Mouse (Mus musculus): ENCODE results near the gene Gm38431.

The Gm38431 gene

DNA sequence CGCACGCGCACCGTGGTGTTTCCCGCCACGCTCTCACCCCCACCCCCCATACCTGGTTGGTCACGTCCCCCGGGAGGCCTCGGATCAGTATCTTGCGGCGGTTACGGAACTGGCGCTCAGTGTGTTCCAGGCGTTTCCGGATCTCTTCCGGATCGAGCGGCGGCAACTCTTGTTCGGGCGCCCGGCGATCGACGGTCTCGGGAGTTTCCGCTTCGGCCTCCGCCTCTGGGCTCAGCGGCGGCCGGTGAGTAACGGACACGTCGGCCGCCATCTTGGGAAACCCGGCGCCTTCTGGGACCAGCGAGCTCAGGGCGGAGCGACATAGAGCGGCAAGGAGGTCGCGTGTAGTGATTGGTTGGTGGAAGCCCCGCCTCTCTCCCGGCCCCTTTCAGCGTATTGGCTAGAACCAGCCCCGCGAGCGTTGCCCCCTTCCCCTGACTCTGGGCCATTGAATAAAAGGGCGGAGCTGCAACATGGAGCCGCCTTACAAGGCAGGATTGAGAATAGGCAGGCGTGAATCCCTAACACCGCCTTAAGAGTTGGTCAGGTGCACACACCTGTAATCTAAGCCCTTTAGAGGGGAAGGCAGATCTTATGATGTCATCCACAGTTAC lies at the start of gene Gm38431, which contains the start of gene Raver1:
Gene Gm38431 (minus strand): TSS at position 291 of the 614 bp plus-strand sequence.
Gene Raver1 (minus strand): TSS at position 302 of the 614 bp plus-strand sequence.
- peak; percentile 99 for DNase-seq (ENCODE audit: low spot score)

- no peak for DNase-seq (ENCODE audit: low spot score)
Observed at GRCm38 (mm10) chr9:21138386-21138785, 46.6 kb upstream of the Gm38431 start.

DNA sequence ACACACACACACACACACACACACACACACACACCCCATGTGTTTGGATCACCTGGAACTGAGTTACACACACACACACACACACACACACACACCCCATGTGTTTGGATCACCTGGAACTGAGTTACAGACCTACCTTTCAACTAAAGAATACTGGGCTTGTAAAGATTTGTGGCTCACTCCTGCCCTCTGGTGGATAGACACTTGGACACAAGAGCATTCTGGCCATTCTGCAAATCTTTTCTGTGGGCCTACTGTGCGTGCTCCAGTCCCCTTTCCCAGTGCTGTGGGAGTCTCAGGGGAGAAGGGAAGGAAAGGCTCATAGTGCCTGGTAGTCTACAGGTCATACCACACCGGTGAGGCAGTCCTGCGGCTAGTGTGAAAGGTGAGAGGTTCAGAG lies 45.4 kb upstream of the Gm38431 start:
- DNase-seq (ENCODE audit: low spot score) = no peak

DNA sequence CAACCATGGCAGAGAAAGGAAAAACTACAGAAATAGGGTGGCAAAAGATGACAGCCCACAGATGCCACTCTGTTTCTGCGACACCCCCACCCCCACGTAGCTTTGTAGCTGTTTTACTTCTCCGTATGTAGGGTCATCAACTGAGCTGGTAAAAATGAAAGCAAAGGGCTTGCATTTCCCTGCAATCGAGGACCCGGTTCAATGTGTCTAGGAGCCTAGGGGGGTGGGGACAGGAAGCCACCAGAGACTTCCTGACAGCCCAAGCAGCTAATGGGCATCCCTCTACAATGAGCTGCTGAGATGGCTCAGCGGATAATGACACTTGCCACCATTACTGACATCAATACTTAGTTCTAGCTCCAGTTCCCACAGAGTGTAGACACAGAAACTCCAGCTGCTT lies 44.6 kb upstream of the Gm38431 start:
- no peak for DNase-seq (ENCODE audit: low spot score)

DNA sequence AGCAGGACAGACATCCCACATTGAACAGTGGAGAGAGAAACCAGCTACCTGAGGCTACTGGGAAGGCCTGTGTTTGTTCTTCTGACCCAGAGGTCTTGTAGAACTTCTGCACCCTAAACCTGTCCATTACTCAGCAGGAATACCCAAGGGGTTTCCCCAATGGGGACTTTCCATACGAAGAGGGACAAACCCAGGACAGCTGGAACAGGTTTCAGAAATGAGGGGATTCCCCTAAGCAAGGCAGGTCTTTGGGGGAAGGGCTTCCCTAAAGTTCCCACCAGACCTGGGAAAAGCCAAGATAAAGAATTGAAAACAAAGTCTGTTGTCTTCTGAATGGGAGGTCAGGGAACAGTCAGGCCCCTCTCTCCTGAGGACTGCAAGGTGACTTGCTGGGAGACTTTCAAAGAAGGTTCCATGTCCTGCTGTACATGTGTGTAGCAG lies 44.2 kb upstream of the Gm38431 start:
- no peak for DNase-seq (ENCODE audit: low spot score)

GRCm38 (mm10) chr9:21135329-21135890 lies 43.6 kb upstream of the Gm38431 start:
- no peak for DNase-seq (ENCODE audit: low spot score)

DNA sequence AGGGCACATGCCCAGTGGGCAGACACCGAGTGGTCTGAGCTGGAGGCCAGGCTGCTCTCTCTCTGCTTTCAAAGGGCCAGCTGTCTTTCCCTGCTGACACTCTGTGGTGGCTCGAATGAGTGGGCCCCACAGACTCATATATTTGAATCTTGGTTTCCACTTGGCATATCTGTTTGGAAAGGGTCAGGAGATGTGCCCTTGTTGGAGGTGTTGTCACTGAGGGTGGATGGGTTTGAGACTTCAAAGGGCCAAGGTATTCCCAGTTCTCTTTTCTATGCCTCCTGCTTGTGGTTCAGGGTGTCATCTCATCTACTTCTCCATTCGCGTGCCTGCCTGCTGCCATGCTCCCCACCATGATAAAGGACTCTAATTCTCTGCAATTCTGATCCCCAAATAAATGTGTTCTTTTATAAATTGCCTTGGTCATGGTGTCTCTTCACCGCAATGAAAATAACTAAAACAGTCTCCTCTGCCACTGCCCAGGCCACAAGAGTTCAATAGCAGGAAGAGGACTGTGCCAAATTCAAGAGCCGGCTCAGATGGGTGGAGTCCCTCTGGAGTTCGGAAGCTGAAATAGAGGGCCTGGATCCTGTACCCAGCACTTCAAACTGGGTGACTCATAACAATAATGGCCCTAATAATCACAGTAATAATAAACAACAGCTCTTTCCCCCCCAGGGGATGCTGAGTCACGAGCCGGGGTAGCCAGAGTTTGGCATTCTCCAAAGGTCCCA lies 43.0 kb upstream of the Gm38431 start:
- no peak for DNase-seq (ENCODE audit: low spot score)

DNA sequence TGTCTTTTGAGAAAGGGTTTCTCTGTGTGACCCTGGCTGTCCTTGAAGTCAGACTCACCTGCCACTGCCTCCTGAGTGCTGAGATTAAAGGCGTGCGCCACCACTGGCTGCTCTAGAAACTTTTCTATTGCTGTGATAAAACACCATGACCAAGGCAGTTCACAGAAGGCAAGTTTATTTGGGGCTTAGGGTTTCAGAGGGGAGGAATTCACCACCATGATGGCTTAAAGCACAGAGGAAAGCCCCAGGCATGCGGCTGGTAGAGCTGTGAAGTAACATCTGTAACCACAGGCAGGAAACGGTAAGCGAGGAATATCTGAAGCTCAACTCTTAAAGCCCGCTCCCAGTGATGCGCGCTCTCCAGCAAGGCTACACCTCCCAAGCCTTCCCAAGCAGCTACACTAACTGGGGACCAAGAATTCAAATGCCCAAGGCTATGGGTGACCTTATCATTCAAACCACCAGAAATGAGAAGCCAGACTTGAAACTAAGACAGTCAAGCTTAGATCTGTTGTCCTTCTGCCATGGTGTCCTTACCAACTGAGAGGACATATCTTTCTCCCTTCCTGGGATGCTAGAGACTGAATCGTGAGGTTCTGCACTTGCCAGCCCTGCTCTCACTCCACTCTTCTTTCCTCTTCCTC lies 41.4 kb upstream of the Gm38431 start:
- DNase-seq (ENCODE audit: low spot score) = no peak

- no peak for DNase-seq (ENCODE audit: low spot score)
Observed at GRCm38 (mm10) chr9:21132102-21132775, 40.4 kb upstream of the Gm38431 start.

GRCm38 (mm10) chr9:21131059-21131956 lies 39.5 kb upstream of the Gm38431 start, which contains the start of gene Tyk2:
Gene Tyk2 (minus strand): TSS chr9:21131243.
- DNase-seq (ENCODE audit: low spot score) = peak; percentile 94

DNA sequence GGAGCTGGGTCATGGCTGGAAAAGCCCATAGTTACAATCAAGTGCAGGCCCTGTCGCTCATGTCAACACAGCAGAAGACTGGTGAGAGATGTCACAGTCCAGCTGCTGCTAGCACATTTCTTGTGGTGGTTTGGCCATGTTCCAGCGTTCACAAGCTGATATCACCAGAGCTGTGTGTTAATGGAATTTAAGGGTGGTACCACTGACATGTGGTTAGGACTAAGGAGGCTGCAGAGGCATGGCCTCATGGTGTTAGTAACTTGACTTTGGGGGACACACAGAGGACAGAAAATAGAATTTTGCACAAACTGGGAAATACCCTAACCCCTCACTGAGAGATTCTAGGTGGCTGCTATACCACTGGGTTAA lies 34.4 kb upstream of the Gm38431 start:
- no peak for DNase-seq (ENCODE audit: low spot score)

- DNase-seq (ENCODE audit: low spot score) = no peak
Observed at GRCm38 (mm10) chr9:21125502-21126258, 33.9 kb upstream of the Gm38431 start.

GRCm38 (mm10) chr9:21124837-21125236 lies 33.0 kb upstream of the Gm38431 start:
- DNase-seq (ENCODE audit: low spot score) = no peak

DNA sequence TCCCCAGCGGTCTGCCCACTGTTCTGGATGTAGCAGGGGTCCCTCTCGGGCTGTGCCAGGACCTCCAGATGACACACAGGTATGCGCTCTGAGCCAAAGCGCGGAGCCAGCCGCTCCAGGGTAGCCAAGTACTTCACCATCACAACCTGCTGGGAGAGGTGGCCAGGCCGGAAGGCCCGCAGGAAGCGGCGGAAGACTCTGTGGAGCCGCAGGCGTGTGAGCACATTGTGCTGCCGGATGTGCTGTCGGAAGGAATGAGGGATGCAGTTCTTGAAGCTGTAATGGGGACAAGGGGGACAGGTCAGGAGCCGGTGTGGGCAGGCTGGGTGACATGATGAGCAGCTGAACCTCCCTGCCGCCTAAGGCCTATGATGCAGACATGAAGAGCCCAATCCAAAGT lies 29.7 kb upstream of the Gm38431 start:
- DNase-seq (ENCODE audit: low spot score) = no peak

DNA sequence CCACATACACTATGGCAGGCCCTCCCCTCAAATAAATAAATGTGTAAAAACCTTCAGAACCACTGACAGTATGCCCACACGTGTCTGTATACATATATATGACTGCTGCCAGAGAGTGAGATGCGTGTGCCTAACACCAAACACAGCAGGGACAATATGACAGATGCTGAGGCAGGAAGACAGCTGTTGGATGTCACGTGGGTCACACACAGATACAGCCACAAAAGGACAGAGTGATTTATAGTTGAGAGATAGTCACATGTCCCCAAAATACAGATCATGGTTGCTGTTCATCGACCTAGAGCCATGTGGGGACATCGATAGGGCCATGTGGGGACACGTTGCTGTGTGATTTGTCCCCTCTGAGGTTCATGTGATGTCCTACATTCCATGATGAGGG lies 25.3 kb upstream of the Gm38431 start:
- DNase-seq (ENCODE audit: low spot score) = no peak

DNA sequence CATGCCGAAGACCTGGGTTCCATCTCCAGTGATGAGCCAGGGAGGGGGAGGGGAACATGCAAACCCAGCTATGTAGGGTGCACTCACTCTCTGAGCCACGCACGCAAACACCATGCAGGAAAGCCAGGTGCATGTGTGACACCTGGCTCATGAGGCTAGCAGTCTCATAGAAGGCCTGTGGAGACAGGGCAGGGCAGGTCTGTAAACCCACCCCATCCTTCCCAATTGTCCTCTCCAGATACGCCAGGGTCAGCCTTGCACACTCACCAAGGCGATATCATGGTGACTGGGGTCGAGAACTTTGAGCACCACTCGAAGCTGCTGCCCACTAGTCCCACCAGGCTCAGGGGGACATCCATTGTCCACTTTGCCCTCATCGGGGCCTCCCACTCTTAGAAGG lies 23.3 kb upstream of the Gm38431 start:
- DNase-seq (ENCODE audit: low spot score) = no peak

DNA sequence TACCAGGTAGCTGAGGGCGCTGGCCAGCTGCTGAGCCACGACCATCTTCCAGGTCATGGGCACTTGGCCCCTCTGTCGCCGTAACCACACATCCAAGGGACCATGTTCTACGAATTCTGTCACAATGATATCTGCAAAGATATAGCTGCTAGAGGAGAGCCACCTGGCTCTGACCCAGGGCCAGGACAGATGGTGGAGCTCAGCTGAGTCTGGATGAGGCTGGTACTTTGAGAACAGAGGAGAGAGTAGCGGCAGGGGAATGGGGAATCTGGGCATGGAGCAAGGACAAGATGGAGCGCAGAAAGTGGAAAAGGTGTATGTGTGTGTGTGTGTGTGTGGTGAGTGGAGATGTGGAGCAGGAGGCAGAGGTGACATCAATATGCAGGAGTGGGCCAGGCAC lies 22.4 kb upstream of the Gm38431 start:
- no peak for DNase-seq (ENCODE audit: low spot score)

GRCm38 (mm10) chr9:21113751-21114150 lies 22.0 kb upstream of the Gm38431 start:
- DNase-seq (ENCODE audit: low spot score) = no peak

DNA sequence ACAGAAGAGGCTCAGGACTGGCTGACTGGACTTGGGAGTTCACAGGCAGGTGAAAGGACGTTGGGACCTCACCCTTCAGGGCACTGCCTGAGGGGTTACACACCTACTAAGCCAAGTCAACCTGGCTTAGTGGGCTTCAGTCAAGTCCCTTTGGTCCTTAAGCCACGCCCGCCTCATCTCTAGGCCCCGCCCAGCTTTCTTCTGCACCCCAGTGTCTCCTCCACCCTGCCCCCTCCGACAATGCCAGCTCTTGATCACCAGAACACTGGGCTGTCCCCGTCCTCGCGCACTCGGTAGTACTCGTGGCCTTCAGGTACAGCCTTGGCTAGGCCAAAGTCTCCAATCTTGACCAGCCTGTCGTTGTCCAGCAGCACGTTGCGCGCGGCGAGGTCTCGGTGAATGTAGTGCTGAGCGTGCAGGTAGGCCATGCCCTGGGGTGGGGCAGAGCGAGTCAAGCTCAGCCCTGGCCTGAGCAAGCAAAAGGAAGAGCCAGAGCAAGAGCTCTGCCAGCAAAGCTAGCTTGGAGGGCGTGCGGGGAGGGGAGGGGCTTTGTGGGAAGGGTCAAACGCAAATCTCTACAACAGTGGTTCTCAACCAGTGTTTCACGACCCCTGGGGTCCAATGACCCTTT lies 15.9 kb upstream of the Gm38431 start:
- no peak for DNase-seq (ENCODE audit: low spot score)
